Mouse (Mus musculus) stomach, postnatal 0 days (tissue): ENCODE results near the gene Myo15b.

Experiments used
- CTCF ChIP-seq: IDR thresholded peaks from 2 replicates; pipeline ENCODE4 v1.5.1; 2016; ENCODE audit warnings: antibody characterized with exemption, low read depth, mild to moderate bottlenecking, moderate library complexity
- EP300 ChIP-seq: optimal IDR thresholded peaks from 2 replicates; pipeline ENCODE3; 2016; ENCODE audit warnings: antibody characterized with exemption

DNA sequence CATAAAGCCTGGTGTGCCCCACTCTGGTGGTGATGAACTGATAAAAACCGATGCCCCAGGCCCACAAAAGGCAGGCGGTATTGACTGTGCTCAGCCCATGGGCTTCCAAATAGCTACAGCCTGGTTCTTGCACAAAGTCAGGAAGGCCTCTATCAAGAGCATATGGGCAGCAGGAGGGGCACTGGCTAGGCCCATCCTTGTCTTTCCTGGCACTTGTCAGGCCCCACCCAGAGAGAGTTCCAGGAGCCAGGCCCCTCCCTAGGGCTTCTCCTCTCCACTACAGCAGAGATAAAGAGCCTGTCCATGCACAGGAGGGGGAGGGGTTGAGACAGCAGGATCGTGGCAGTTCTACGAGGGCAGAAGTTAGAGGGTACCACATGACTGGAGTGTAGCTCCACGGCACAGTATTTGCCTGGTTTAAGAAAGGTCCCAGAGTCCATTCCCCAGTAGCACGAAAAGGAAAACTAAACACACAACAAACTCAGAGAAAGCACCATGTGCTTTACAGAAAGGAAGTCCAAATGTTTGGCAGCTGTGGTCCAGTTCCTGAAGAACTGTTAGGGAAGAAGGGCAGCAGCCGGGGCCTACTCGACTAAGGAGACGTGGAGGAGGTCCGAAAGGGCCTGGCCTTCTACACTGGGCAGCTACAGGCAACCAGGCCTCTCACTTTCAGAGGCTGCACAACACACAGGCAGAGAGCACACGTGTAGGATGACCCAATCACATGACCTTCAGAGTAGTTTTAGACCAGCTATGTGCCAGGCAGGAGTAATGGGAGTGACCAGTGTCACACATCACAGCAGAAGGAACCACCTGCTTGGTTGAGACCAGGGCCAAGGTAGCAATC lies 45.4 kb downstream of the Myo15b start:
- TF ChIP-seq CTCF: no peak
- no peak for TF ChIP-seq EP300
